Mouse (Mus musculus): ENCODE data around the gene Prnd. TPM values are rescaled to one million over a fixed set of nuclear protein-coding genes. Genes with fewer than 3 reads are reported as not detected.

The Prnd gene
- polyA plus RNA-seq, 1 experiment from 2014 or later: 3.5 TPM

DNA sequence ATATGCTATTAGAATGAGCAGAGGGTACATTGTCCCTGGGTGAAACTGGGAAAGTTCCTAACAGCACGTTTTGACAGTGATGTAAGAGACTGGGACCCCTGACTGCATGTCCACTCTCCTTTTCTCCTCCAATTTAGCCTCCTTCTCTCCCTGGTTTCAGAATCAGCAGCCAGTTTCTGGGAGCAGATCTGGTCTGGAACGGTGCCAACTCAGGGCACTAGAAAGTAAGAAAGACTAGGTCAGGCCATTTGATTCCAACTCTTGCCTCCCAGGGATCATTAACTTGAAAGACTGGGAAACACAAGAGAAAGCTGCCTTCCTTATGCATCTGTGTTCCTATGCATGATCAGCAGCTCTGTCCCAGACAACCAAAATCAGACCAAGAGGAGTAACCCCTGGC lies 1.8 kb downstream of the Prnd start:
- Histone ChIP-seq H3K4me3 (ENCODE audit: low read depth, low read length) (no peak overlapping the region), H3K27ac (ENCODE audit: low read length) (no peak overlapping the region)
- ATAC-seq: no peak

DNA sequence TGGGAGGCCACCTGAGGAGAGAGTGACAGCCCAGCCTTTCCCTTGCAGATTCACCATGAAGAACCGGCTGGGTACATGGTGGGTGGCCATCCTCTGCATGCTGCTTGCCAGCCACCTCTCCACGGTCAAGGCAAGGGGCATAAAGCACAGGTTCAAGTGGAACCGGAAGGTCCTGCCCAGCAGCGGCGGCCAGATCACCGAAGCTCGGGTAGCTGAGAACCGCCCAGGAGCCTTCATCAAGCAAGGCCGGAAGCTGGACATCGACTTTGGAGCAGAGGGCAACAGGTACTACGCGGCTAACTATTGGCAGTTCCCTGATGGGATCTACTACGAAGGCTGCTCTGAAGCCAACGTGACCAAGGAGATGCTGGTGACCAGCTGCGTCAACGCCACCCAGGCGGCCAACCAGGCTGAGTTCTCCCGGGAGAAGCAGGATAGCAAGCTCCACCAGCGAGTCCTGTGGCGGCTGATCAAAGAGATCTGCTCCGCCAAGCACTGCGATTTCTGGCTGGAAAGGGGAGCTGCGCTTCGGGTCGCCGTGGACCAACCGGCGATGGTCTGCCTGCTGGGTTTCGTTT lies 2.4 kb downstream of the Prnd start:
- peak overlapping the region; percentile 8; the same call in 1 of the 2 replicates for H3K4me3 ChIP-seq (ENCODE audit: low read depth, low read length)
- no peaks in the 10 kb centered on the region for H3K36me3 ChIP-seq (ENCODE audit: insufficient read depth, low read length)
- WGBS: 15% methylated on average over 29 of the region's 29 CpGs
- no peaks in the 10 kb centered on the region for H3K9me3 ChIP-seq (ENCODE audit: low read length)
- no peak overlapping the region for H3K27ac ChIP-seq (ENCODE audit: low read length)
- TF ChIP-seq CTCF (IDR thresholded peaks at IDR 0.05): no peak
- no peak for TF ChIP-seq EP300 (IDR thresholded peaks at IDR 0.05)
- DNase-seq (ENCODE audit: low spot score) (no peak), ATAC-seq (no peak)
- H3K4me1 ChIP-seq (ENCODE audit: insufficient read depth, low read depth, low read length): peaks cover 11% of the 10 kb centered on the region; the same call in 1 of the 2 replicates
- no peak overlapping the region for H3K9ac ChIP-seq (replicated peaks; ENCODE audit: low read depth)
- H3K4me2 ChIP-seq (replicated peaks; ENCODE audit: low read depth, low read length): peak overlapping the region; percentile 47
- H3K27me3 ChIP-seq (replicated peaks; ENCODE audit: insufficient read depth, low read length): no peaks in the 10 kb centered on the region; the same call in 1 of the 2 replicates

More for the DNA sequence above, 1.8 kb downstream of the Prnd start:
- H3K36me3 ChIP-seq (ENCODE audit: insufficient read depth, low read length): no peaks in the 10 kb centered on the region
- H3K27me3 ChIP-seq (replicated peaks; ENCODE audit: insufficient read depth, low read length): no peaks in the 10 kb centered on the region; the same call in 1 of the 2 replicates
- no peak overlapping the region for H3K4me2 ChIP-seq (replicated peaks; ENCODE audit: low read depth, low read length)
- H3K4me1 ChIP-seq (ENCODE audit: insufficient read depth, low read depth, low read length): peaks cover 11% of the 10 kb centered on the region; the same call in 1 of the 2 replicates
- no peak for DNase-seq (ENCODE audit: low spot score)
- H3K9me3 ChIP-seq (ENCODE audit: low read length): no peaks in the 10 kb centered on the region
- no peak overlapping the region for H3K9ac ChIP-seq (replicated peaks; ENCODE audit: low read depth)
- 44% methylated on average over 2 of the region's 2 CpGs for WGBS
- TF ChIP-seq CTCF (IDR thresholded peaks at IDR 0.05): no peak
- no peak for TF ChIP-seq EP300 (IDR thresholded peaks at IDR 0.05)

DNA sequence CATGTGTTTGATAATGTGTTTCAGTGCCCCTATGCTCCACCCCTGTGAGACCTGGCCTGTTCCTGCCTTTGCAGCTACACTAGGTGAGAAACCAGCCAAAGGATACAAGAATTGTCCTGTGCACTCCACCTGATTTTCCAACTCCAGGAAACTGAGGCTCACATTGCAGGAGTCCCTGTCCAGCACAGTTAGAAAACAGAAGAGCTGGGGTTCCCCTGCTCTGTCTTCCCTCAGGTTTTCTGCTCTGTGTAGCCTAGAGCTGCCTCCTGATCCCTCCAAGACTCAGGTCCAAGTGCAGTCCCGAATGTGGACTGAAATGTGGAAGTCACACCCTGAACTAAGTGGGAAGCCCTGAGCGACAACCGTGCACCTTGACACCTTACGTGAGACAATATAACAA lies 3.0 kb downstream of the Prnd start:
- TF ChIP-seq EP300 (IDR thresholded peaks at IDR 0.05) (no peak), CTCF (IDR thresholded peaks at IDR 0.05) (no peak)
- DNase-seq (ENCODE audit: low spot score) (no peak), ATAC-seq (no peak)
- Histone ChIP-seq H3K36me3 (ENCODE audit: insufficient read depth, low read length) (no peaks in the 10 kb centered on the region), H3K9me3 (ENCODE audit: low read length) (no peaks in the 10 kb centered on the region), H3K4me1 (ENCODE audit: insufficient read depth, low read depth, low read length) (peaks cover 11% of the 10 kb centered on the region; the same call in 1 of the 2 replicates), H3K4me2 (replicated peaks; ENCODE audit: low read depth, low read length) (peak overlapping the region; percentile 47; the same call in 1 of the 2 replicates), H3K9ac (replicated peaks; ENCODE audit: low read depth) (no peak overlapping the region), H3K4me3 (ENCODE audit: low read depth, low read length) (no peak overlapping the region), H3K27me3 (replicated peaks; ENCODE audit: insufficient read depth, low read length) (no peaks in the 10 kb centered on the region; the same call in 1 of the 2 replicates), H3K27ac (ENCODE audit: low read length) (no peak overlapping the region)
- WGBS: 78% methylated on average over 4 of the region's 4 CpGs

DNA sequence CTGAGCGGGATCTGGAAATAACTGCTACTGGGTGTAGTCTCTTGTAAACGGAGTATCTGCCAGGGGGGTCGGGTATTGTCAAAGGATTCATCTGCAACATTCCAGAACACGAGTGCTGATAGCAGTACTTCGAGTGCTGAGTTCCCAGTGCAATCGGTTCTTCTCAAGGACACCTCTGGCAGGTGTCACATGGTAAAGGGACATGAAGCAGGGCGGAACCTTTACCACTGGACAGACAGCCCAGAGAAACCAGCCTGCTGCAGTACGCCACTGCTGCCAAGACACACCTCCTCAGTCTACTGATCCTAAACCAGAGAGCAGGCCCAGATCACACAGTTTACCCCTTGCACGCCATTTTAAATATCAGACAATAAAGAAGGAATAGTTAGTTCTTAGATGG lies 4.2 kb downstream of the Prnd start:
- H3K9me3 ChIP-seq (ENCODE audit: low read length): no peaks in the 10 kb centered on the region
- no peak for TF ChIP-seq CTCF (IDR thresholded peaks at IDR 0.05)
- TF ChIP-seq EP300 (IDR thresholded peaks at IDR 0.05): no peak
- no peaks in the 10 kb centered on the region; the same call in 1 of the 2 replicates for H3K27me3 ChIP-seq (replicated peaks; ENCODE audit: insufficient read depth, low read length)
- no peaks in the 10 kb centered on the region for H3K36me3 ChIP-seq (ENCODE audit: insufficient read depth, low read length)
- DNase-seq (ENCODE audit: low spot score) (peak; percentile 52), ATAC-seq (peak; percentile 61)
- WGBS: 37% methylated on average over 9 of the region's 9 CpGs
- no peak overlapping the region for H3K9ac ChIP-seq (replicated peaks; ENCODE audit: low read depth)
- H3K4me2 ChIP-seq (replicated peaks; ENCODE audit: low read depth, low read length): peak overlapping the region; percentile 50
- H3K4me1 ChIP-seq (ENCODE audit: insufficient read depth, low read depth, low read length): peaks cover 11% of the 10 kb centered on the region; the same call in 1 of the 2 replicates
- H3K27ac ChIP-seq (ENCODE audit: low read length): no peak overlapping the region
- H3K4me3 ChIP-seq (ENCODE audit: low read depth, low read length): peak overlapping the region; percentile 20; the same call in 1 of the 2 replicates

DNA sequence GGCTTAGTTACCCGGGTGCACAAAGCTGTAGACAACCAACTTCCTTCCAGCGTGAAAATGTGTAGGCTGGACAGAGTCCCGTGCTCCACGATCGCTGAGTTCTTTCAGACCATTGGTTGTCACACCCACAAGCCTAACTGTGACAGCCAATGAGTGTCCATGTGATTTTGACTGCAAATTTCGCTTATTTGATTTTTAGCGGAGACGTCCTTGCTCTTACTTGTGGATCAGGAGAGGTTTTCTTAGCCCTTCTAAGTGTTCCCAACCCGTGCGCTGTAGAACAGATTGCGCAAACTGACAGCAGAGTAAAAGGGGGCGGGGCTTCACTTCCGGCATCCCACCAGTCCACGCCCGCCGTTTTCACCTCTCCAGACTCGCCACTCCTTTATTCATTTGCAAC lies 4.6 kb downstream of the Prnd start:
- H3K4me1 ChIP-seq (ENCODE audit: insufficient read depth, low read depth, low read length): peaks cover 11% of the 10 kb centered on the region; the same call in 1 of the 2 replicates
- H3K4me2 ChIP-seq (replicated peaks; ENCODE audit: low read depth, low read length): peak overlapping the region; percentile 50
- ATAC-seq: peak; percentile 83
- no peak overlapping the region for H3K9ac ChIP-seq (replicated peaks; ENCODE audit: low read depth)
- DNase-seq (ENCODE audit: low spot score): peak; percentile 91
- TF ChIP-seq CTCF (IDR thresholded peaks at IDR 0.05) (no peak), EP300 (IDR thresholded peaks at IDR 0.05) (peak; percentile 29; the same call in 1 of the 2 replicates)
- no peaks in the 10 kb centered on the region for H3K9me3 ChIP-seq (ENCODE audit: low read length)
- H3K27me3 ChIP-seq (replicated peaks; ENCODE audit: insufficient read depth, low read length): no peaks in the 10 kb centered on the region; the same call in 1 of the 2 replicates
- H3K27ac ChIP-seq (ENCODE audit: low read length): no peak overlapping the region
- 5% methylated on average over 17 of the region's 17 CpGs for WGBS
- H3K36me3 ChIP-seq (ENCODE audit: insufficient read depth, low read length): no peaks in the 10 kb centered on the region
- H3K4me3 ChIP-seq (ENCODE audit: low read depth, low read length): peak overlapping the region; percentile 20

DNA sequence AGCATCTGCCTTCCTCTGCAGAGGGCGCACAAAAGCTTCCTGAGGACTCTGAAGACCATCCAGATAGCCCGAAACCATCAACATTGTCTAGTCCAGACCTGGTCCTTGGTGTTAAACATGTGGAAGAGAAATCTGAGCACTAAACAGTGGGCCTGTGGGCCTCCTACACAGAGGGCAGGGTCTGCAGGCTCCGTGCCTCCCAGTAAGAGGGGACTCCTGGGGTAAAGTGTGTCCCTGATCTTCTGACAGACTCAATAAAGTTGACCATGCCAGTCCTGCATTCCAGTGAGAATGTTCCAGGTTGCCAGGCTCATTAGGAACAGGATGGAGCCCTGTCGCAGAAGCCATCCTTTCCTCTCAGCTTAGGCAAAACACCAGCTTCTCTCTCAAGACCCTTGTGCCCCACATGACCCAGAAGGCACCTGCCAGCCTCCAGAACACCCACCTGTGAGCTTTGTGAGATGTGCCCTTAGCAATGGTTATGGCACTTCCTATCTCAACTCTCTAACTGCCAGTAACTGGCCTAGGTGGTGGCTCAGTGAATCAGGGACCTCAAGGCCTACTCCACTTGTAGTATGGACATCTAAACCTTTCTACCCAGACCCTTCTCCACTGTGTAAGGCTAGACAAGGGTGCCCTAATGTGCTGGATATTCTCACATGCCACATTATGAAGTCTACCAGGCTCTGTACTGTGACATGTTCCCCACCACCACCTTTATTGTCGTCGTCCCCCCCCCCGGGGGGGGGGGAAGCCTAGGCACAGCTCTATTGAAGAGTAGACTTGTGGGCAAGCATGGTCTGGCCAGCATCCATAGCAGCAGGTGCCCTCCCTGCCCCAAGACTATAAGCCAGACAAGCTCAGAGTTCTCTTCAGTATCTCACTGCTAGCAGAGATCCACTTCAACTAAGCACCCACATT lies 5.9 kb downstream of the Prnd start:
- Histone ChIP-seq H3K4me1 (ENCODE audit: insufficient read depth, low read depth, low read length) (peaks cover 11% of the 10 kb centered on the region; the same call in 1 of the 2 replicates), H3K9ac (replicated peaks; ENCODE audit: low read depth) (no peak overlapping the region), H3K27me3 (replicated peaks; ENCODE audit: insufficient read depth, low read length) (no peaks in the 10 kb centered on the region; the same call in 1 of the 2 replicates), H3K4me3 (ENCODE audit: low read depth, low read length) (no peak overlapping the region), H3K27ac (ENCODE audit: low read length) (no peak overlapping the region), H3K36me3 (ENCODE audit: insufficient read depth, low read length) (no peaks in the 10 kb centered on the region), H3K9me3 (ENCODE audit: low read length) (no peaks in the 10 kb centered on the region), H3K4me2 (replicated peaks; ENCODE audit: low read depth, low read length) (no peak overlapping the region)
- DNase-seq (ENCODE audit: low spot score): no peak
- 71% methylated on average over 7 of the region's 7 CpGs for WGBS
- TF ChIP-seq EP300 (IDR thresholded peaks at IDR 0.05): no peak
- TF ChIP-seq CTCF (IDR thresholded peaks at IDR 0.05): no peak
- ATAC-seq: no peak

Measured in lung, postnatal 0 days (tissue).